Mouse (Mus musculus) thymus, postnatal 14 days (tissue): ENCODE measurements at regions not wholly inside any gene's neighbourhood (a gene's known extent, or its start where the extent isn't known, plus 50 kb on each side); places are given as distances from the start of the nearest gene placed in this dataset.
"Not testable (repeated sequence)": the region's sequence is repeated elsewhere in the genome, so short reads cannot be mapped to it uniquely, and the experiment has no call there.

Experiments
- DNase-seq: peaks from one replicate; pipeline ENCODE4 v3.0.0; 2021

DNA sequence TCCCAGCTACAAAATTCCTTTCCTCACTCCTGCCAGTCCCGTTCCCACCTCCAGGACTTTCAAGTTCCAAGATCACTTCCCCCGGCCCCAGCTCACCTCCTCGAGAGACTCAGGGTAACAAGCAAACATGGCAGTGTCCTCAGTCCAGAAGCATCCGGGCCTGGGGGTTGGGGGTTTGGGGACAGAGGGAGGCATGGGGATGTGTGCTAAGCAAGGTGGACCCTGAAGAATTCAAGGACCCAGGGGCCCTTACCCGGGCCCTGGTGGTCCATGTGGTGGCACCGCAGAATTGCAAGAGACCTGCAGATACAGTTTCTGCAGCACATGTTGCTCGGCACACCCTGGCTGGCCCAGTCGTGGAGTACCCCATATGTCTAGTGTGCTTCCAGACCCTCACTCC is 269.9 kb upstream of the Ube2e3 start:
- DNase-seq, result no peak

DNA sequence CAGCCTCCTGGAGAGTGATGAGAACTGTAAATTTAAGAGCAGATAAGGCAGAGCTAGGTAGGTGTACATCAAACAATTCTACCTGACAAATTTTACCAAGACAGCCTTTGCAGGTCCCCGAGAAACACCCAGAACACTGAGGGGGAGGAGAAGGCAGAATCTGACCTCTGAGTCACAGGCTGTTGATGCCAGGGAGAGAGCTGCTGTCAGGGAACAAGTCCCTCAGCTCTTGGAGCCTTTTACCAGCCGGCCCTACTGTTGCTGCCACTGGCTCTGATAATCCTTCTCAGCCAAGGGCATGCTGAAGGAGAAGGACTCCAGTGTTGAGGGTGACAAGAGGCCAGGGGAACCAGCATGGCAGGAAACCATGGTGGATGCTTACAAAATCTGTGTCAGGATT is 271.7 kb upstream of the Ube2e3 start:
- DNase-seq, result no peak

DNA sequence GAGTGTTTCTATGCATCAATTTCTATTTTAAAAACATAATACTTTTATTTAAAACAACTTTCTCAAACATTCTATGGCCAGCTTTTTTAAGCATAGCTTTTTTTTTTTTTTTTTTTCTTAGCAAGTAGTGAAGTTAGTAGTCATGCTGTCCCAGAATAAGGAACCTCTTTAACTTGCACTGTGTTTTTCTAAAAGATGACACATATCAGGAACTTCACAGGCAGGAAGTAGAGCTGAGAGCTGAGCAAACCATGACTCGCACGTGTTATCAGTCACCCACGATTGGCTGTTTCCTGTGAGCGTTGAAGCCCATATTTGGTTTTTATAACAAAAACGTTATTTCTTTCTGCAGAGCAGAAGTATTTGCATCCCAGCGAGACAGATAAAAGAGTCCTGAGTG is 287.9 kb upstream of the Ube2e3 start:
- DNase-seq, result no peak

DNA sequence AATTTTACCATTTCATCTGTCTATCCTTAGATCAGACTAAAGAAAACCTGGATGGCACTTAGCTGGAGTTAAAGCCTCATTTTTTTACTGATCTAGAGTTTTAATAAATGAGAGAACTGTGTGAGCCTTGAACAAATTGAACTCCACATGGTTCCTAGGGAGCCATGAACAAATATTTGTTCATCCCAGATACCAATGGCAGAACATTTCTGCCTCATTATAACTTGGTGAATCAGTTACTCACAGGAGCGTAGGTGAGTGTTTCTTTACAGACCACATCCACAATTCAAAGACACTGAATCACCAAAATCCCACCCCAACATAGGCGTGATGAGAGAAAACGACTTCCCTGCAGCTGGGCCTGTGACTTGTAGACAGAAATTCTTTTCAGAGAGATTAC is 295.4 kb upstream of the Ube2e3 start:
- DNase-seq, result no peak

DNA sequence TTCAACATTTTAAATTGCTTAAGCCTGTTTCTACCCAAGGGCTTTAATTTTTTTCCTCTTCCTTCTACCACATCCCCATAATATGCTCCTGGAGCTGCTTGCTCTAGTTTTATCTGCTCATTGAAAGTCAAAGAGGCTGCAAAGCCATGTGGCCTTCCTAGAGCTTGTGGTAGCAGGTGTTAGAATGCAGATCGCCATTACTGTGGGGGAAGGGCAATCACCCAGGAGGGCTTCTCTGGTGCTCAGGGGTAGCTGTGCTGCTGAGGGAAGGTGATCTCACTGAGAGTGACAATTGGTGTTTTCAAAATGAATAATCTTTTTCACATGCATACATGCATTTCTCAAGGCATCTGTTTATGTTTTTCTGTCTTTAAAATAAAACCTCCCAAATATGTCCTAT is 309.8 kb upstream of the Ube2e3 start:
- no peak for DNase-seq

DNA sequence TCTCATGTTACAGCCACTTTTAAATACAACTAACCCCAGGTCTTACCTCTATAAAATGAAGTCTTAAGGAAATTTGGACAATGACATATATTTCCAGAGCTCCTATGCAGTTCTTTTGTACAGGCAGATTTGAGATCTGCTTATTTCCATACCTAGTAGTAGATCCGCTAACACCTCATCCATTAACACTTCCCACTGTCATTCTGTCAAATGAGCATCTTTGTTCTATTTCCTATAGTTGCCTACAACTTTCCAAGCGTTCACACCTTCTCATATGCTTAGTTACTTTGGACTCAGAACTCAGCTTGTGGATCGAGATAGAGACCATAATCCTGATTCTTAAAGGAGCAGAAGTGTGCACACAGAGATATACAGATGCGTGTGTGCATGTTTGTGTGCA is 316.8 kb upstream of the Ube2e3 start:
- no peak for DNase-seq

DNA sequence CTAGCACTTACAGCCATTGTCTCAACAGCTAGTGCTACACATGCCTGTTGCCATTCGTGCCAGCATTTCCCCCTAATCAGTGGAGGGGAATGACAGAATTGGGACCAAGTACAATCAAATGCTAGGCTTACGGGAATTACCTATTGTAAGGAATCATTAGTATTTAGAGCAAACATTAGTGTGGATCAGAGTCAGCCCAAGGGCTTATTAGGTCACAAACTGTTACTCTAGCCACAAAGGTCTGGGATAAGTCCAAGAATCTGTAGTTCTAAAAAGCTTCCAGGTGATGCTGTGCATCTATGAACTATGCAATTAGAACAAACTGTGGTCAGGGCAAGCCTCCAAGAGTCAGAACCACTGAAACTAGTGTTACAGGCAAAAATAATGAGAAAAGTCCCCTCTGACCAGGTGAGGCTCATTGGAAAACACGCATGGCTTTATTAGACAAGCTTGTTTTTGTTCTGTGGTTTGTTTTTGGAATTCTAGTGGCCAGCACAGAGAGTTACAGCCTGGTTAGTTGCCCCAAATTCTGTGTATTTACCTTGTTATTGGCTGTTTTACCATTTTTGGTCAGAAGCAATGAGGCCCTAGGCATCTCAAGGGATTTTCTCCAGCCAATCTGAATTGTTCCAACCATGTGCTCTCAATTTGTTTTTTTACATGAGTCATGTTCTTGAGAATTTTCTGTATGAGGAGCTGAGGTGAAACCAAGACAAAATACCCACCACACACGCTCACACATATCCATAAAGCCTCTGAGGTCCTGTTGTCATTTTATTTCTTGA is 319.0 kb upstream of the Ube2e3 start:
- DNase-seq, result no peak

DNA sequence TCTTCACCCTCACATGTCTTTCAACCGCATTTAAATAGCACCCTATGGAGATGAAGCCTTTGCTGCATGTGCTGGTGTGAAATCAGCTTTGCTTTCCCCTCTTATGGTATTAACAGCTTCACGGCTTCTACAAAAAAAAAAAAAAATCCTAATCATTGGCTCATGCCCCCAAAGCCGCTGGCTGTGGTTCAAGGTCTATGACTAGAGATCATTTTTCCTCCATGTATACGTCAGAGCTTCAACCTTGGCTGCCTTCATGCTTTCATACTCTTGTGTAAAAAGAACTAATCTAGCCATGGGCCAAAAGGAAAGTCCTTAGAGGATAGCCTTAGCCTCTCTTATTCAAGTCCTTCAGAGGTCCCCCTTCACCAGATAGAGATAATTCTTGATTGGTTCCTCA is 320.6 kb upstream of the Ube2e3 start:
- DNase-seq, result no peak

DNA sequence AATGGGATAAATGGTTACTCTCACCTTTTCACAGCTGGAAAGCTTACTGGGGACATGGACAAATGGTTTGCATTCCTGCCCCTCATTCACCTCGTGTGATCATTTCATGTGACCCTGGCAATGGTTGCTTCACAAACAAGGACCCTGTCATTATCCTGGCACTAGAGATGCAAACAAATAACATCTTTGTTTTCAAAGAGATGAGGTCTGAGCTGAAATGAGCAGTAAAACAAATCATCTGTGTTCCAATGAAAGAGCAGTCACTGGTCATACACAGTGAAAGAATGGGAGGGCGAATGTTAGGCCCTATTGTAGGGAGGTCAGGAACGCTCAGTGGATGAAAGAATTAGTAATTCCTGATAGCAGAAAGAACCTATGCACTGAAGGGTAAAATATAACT is 327.5 kb upstream of the Ube2e3 start:
- DNase-seq, result no peak

DNA sequence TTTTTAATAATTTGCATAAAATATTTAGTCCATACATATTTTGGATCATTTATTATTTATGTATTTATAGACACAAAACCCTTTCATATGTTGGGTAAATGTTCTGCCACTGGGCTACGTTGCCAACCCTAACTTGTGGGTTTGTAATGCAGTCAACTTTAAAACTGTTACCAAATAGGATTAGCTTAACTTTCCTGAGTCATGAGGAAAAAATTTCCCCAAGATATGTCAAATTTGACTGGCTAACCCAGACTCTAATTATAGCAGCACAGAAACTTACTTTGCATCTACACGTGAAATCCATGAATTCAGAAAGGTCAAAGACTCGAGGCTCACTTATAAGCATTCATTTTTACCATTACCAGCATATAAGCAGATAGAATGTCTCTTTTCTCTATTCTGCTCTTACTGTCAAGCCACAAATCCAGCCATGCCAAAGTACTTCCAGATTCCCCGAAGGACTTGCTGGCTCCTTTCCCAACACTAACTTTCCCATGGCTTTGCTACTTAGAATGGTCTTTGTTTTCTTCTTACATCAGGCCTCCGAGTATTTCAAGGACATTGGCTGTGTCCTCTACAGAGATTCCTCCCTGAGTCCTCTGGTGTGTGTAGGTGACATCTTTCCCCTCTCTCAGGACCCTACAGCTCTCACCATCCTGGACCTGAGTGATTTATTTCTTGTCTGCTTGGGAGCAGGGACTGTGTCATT is 328.2 kb upstream of the Ube2e3 start:
- no peak for DNase-seq

DNA sequence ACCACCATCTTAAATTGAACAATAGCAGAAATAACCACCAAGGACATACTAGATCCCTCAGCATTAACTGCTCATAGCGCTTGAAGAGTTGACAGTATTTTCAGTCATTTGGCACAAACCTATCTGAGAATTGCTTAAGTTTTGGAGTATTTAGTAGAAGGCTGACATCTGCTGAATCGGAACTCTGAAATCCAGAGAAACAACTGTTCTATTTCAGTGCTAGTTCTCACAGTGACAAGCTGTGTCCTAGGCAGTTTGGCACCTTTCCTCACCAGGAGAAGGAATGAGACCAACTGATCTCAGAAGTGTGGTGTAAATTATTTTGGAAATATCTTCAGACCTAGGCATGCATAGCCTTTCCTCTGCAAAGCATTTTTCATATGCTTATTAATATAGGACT is 330.4 kb upstream of the Ube2e3 start:
- DNase-seq, result no peak

DNA sequence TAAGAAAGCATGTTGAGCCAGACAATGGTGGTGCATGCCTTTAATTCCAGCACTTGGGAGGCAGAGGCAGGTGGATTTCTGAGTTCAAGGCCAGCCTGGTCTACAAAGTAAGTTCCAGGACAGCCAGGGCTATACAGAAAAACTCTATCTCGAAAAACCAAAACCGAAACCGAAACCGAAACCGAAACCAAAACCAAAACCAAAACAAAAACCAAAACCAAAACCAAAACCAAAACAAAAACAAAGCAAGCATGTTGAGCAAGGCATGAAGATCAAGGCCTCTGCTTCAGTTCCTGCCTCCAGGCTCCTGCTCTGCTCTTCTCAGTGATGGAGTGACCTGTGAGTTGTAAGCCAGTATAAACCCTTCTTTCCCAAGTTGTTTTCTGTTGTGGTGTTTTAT is 334.0 kb upstream of the Ube2e3 start:
- not testable (repeated sequence) for DNase-seq

DNA sequence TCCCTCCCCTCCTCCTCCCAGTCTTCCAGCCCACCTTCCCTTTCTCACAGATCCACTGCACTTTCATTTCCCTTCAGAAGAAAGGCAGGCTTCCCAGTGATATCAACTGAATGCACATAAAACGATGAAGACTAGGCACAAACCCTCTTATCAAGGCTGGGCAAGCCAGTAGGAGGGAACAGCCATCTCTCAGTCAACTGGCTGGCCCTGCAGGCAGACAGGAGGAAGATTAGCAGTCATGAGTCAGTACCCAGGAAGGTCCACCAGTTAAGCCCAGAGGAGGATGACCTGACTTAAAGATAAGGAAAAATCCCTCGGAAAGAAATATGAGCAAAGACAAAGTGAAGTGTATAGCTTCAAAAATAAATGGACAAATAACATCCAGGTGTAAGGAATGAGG is 337.4 kb upstream of the Ube2e3 start:
- no peak for DNase-seq

DNA sequence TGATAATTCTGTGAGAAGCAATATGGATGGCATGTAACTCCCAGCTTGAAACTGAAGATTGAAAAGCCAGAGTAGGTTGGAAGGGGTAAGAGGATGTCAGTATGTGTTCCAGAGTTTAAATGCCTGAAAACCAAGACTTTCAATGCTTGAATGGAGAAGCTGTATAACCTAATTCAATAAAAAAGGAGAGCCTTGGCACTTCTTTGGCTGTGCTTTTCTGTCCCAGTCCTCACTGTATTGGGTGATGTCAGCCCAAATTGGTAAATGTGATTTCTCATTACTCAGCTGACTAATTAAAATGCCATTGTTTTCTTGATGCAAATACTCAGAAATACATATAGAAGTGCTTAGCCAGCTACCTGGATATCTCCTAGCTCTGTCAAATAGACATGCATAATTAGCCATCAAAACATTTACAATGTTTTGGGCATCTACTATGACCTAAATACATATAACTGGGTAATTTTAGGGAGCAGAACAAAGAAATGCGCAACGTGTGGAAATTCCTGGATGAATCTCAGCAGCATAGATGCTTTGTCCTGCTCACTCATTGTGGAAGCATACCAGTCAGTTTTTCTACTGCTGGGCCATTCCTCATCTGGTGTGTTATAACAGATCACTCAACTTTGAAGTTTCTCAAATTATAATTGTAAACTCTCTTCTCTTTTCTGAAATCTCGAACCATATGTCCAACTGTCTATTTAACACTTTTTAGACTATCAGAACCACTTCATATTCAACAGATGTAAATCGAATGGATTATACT is 347.5 kb upstream of the Ube2e3 start:
- no peak for DNase-seq

DNA sequence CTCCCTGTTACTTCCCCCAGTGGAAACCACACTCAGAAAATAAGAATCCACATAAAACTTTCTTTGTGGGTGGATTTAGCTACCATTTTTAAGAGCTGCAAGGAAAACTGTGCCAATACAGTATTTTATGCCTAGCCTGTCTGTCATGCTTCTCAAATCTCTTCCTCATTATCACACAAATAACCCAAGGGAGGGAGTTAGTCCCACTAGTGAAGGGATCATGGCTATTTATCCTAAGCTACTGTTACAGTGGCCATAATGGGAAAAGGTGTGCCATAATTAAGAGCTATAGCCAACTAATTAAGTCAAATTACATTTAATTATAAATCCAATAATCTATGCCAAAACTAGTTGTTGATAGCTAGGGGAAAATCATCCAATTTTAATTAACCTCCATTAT is 374.8 kb upstream of the Ube2e3 start:
- DNase-seq, result no peak

DNA sequence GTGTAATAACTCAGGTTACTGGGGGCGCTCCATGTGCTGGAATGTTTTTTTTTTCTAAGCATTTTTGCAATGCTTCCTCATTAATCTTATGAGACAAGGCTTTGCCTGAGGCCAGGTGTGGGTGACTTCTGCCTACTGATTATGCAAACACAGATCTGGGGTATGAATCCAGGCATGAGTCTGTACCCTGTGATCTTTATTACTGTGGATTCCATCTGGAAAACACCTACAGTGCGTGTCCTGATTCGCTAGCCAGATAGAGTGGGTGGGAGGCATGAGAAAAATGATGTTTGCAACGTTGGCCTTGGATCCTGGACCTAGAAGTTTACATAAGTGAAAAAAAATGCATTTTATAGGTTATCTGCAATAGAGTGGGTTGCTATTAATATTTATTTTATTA is 387.9 kb upstream of the Ube2e3 start:
- no peak for DNase-seq

DNA sequence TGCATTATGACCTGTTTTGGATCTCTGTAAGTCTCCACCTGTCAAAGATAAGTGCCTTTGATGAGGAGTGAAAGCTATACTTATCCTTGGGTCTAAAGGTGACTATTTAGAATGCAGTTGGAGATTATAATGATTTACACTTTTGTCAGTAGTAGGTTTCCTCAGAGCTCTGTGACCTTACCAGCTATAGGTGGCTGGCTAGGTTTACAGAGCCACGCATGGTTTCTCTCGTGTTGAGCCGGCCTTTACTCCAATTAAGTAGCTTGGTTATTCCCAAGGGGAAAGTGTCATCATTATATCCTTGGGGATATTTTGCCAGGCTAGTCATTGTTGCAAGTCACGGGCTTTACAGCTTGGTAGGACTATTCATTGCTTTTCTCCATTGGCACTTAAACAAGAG is 408.5 kb upstream of the Ube2e3 start:
- no peak for DNase-seq

DNA sequence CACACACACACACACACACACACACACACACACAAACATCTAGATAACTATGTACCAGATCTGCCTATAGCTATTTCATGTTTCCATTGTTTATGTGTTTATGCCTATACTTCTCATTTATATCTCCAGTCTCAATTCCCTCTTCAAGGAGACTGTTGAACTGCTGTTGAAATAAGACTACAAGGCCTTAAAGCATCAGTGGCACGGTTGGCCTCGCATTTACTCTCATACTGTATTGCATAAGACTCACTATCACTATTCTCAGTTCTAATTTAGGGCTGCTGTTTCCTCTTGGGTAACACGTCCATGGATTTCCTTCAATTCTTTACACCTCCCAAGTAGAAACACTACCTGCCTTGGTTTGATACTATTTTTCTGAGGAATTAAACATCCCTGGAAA is 414.5 kb upstream of the Ube2e3 start:
- no peak for DNase-seq

DNA sequence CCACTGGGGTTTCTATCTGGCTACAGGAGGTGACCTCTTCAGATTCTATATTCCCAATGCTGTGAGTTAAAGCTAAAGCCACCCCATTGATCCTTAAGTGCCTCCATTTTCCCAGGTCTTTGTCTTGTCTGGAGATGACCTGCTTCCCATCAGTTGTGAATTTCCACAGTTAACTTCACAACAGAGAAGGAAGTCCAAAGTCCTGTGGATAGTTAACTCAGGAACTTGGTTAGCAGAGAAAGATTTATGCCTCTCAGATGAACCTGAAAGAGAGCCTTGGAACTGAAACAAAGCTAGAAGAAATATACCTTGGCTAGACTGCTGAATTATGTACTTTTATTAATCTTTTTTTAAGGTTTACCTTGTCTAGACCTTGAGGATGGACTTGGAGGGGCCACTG is 431.1 kb upstream of the Ube2e3 start:
- DNase-seq, result no peak

DNA sequence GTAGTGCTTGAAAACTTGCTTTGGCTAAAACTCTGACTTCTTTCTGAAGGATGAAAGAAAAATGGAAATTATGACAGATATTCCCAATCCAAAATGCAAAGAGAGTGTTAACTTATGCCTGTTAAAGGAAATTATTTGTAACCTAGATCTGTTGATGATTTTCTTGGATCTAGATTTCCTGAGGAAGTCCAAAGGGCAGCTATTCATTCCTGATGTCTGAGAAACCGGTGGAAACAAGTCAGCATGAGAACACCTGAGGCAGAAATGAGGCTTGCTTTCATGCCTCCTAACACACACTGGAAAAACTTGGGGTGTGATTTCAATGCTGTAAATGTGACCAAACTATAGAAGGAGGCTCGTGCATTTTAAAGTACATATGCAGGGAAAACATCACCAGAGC is 432.9 kb upstream of the Ube2e3 start:
- no peak for DNase-seq

DNA sequence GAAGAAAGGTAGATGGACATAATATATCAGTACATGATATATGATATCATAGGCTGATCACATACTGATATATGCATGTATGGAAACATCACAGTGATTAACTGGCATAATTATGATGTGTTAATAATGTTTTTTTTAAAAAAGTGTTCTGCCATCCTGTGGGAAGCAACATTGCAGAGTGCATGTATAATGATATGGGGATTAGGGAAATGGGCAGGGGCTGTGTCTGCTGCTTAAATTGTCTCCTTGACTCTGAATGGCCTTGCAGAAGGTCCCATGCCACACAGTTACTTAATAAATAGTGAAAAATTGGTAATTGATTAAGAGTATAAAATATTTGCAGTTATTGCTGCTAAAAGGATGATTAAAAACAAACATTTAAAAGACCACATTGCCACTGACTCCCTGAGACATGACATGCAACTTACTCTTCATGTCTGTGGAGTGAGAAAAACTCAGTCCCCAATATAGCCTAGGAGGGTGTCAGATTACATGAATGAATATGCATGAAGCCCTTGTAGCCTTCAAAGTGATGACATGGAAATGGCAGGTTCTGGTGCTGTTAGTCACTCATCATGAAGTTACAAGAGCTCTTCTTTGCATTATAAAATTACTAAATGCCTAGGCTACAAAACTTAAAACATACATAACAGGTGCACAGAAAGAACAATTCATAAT is 440.1 kb upstream of the Ube2e3 start:
- no peak for DNase-seq

DNA sequence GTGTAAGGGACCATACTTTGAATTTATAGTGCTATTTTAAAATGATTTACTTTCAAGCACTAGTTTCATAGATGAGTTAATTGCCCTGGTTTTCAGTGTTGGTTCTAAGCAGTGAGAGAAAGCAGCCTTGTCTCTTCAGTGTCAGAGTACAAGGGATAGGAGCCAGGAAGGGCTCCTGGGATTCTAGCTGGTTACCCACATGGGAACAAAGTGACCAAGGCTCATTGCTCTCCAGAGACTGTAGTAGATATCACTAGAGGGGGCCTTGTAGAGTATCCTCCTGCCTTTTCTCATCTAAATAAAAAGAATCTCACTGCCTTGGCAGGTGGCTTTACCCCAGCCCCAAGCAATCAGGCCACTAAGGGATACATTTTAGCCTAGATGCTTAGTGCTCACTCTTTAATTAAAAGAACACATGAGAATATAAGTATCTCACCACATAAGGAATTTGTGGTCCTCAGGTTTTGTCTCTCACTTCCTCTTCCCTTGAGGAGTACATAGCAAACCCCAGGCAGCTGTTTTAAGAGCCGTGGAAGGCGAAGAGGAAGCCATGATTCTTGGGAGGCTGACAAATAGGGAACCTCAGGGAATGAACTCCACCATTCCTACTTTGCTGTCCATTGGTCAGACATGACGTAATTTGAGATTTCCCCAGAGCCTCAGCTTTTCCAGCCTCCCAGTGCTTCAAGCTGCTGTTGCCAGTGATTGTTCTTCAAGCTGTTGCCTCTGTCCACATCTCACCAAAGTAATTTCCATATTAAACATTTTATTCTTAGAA is 449.2 kb upstream of the Ube2e3 start:
- no peak for DNase-seq
